Mouse (Mus musculus) lung, embryonic 15.5 days (tissue): ENCODE measurements around the gene Ifit3. TPM values are rescaled to one million over a fixed set of nuclear protein-coding genes. Genes with fewer than 3 reads are reported as not detected.
"Not testable (repeated sequence)": the region's sequence is repeated elsewhere in the genome, so short reads cannot be mapped to it uniquely, and the experiment has no call there.

Experiments
- ATAC-seq: fragments of 200-750 bp; cut with Nextera tagmentation; 2 replicates; pipeline ENCODE4 v1.8.0; 2017; ENCODE audit warnings: moderate number of reproducible peaks, borderline replicate concordance; ENCODE audit not compliant: low FRiP score, low TSS enrichment; ENCODE audit errors: extremely low read depth
- H3K27ac ChIP-seq: fragments of 300-500 bp; sonication (generic); 2 replicates; pipeline ENCODE4 v1.5.1; 2015; ENCODE audit warnings: moderate library complexity, mild to moderate bottlenecking, inconsistent platforms
- H3K27me3 ChIP-seq: fragments of 300-500 bp; sonication (generic); 2 replicates; pipeline ENCODE4 v1.6.1; 2015; ENCODE audit warnings: inconsistent platforms
- H3K36me3 ChIP-seq: fragments of 300-500 bp; sonication (generic); 2 replicates; pipeline ENCODE4 v1.6.1; 2015; ENCODE audit warnings: inconsistent platforms
- H3K4me1 ChIP-seq: fragments of 300-500 bp; sonication (generic); 2 replicates; pipeline ENCODE4 v1.6.1; 2015; ENCODE audit warnings: inconsistent platforms
- H3K4me2 ChIP-seq: fragments of 300-500 bp; sonication (generic); 2 replicates; pipeline ENCODE4 v1.6.1; 2015; ENCODE audit warnings: inconsistent platforms, mild to moderate bottlenecking, moderate library complexity
- H3K4me3 ChIP-seq: fragments of 300-500 bp; sonication (generic); 2 replicates; pipeline ENCODE4 v1.5.1; 2015; ENCODE audit warnings: mild to moderate bottlenecking, inconsistent platforms
- H3K9ac ChIP-seq: fragments of 300-500 bp; sonication (generic); 2 replicates; pipeline ENCODE4 v1.6.1; 2015; ENCODE audit warnings: inconsistent platforms
- H3K9me3 ChIP-seq: fragments of 300-500 bp; sonication (generic); 2 replicates; pipeline ENCODE4 v1.6.1; 2016; ENCODE audit warnings: inconsistent platforms
- WGBS: fragments of 180-500 bp; shearing (Covaris S2); methylation state at CpG from one replicate; pipeline ENCODE4 v1.1.7; 2015; 5-methylcytosine and 5-hydroxymethylcytosine counted together
- polyA plus RNA-seq: library from polyadenylated mRNA; unstranded; fragments of >200 nt; fragmentation: Nextera tagmentation; extraction: Ambion mirVana; gene quantifications from 2 replicates; pipeline ENCODE4 v1.2.1, GENCODE M21; 2015

Ifit3 gene
- polyA plus RNA-seq, result 0.62 and 0.92 TPM in 2 replicates

- not testable (repeated sequence) for H3K9me3 ChIP-seq, H3K4me2 ChIP-seq, H3K27ac ChIP-seq, H3K27me3 ChIP-seq, H3K4me1 ChIP-seq, ATAC-seq, H3K4me3 ChIP-seq, H3K9ac ChIP-seq, H3K36me3 ChIP-seq
- 37% methylated on average over 2 of the region's 2 CpGs for WGBS
These were observed at the start of gene Ifit3 for GRCm38 (mm10) chr19:34583126-34583766. Ifit3 (plus strand) TSS chr19:34583531.

GRCm38 (mm10) chr19:34539422-34539821, 43.9 kb upstream of the Ifit3 start:
- no peaks in the 10 kb centered on the region for H3K36me3 ChIP-seq
- no peak overlapping the region for H3K4me2 ChIP-seq
- whole genome bisulfite sequencing, result 70% methylated on average over 1 of the region's 1 CpGs
- no peaks in the 10 kb centered on the region for H3K4me1 ChIP-seq
- no peak overlapping the region for H3K9ac ChIP-seq
- no peak overlapping the region for H3K4me3 ChIP-seq
- no peaks in the 10 kb centered on the region for H3K9me3 ChIP-seq
- H3K27me3 ChIP-seq, result no peaks in the 10 kb centered on the region
- no peak overlapping the region for H3K27ac ChIP-seq
- ATAC-seq, result no peak

GRCm38 (mm10) chr19:34546211-34546610, 37.1 kb upstream of the Ifit3 start:
- 88% methylated on average over 4 of the region's 4 CpGs for WGBS
- Histone ChIP-seq H3K9me3 (no peaks in the 10 kb centered on the region), H3K4me1 (peaks cover 2% of the 10 kb centered on the region; the same call in 1 of the 2 replicates), H3K27ac (no peak overlapping the region), H3K27me3 (no peaks in the 10 kb centered on the region), H3K4me3 (no peak overlapping the region), H3K9ac (no peak overlapping the region), H3K4me2 (no peak overlapping the region), H3K36me3 (no peaks in the 10 kb centered on the region)
- no peak for ATAC-seq

- Histone ChIP-seq H3K27ac (no peak overlapping the region), H3K4me2 (no peak overlapping the region), H3K9me3 (no peaks in the 10 kb centered on the region), H3K36me3 (no peaks in the 10 kb centered on the region), H3K4me1 (peaks cover 18% of the 10 kb centered on the region), H3K4me3 (no peak overlapping the region), H3K9ac (no peak overlapping the region), H3K27me3 (no peaks in the 10 kb centered on the region)
- ATAC-seq, result no peak
- 37% methylated on average over 7 of the region's 7 CpGs for WGBS
These were observed 35.4 kb upstream of the Ifit3 start for GRCm38 (mm10) chr19:34547976-34548375.

- Histone ChIP-seq H3K4me1 (peaks cover 27% of the 10 kb centered on the region), H3K9me3 (no peaks in the 10 kb centered on the region), H3K4me2 (peak overlapping the region; percentile 69), H3K4me3 (peak overlapping the region; percentile 52), H3K36me3 (no peaks in the 10 kb centered on the region), H3K9ac (peak overlapping the region; percentile 38; the same call in 1 of the 2 replicates), H3K27ac (peak overlapping the region; percentile 84; the same call in 1 of the 2 replicates), H3K27me3 (no peaks in the 10 kb centered on the region)
- WGBS, result 30% methylated on average over 4 of the region's 4 CpGs
- ATAC-seq, result no peak
These were observed 33.2 kb upstream of the Ifit3 start for GRCm38 (mm10) chr19:34550205-34550533.

GRCm38 (mm10) chr19:34550534-34551223, 32.7 kb upstream of the Ifit3 start, which contains the start of gene Ifit2:
Ifit2 (plus strand) TSS chr19:34550694.
- Histone ChIP-seq H3K27ac (peak within 1 kb of the TSS; percentile 84), H3K4me1 (peaks cover 27% of the 10 kb centered on the region), H3K9ac (peak within 1 kb of the TSS; percentile 38), H3K36me3 (no peaks in the 10 kb centered on the region), H3K4me3 (peak within 1 kb of the TSS; percentile 52), H3K4me2 (peak within 1 kb of the TSS; percentile 69), H3K9me3 (no peaks in the 10 kb centered on the region), H3K27me3 (no peaks in the 10 kb centered on the region)
- peak; percentile 91 for ATAC-seq
- under 1% methylated on average over 22 of the region's 22 CpGs for WGBS

- no peak for ATAC-seq
- Histone ChIP-seq H3K4me1 (peaks cover 27% of the 10 kb centered on the region), H3K36me3 (no peaks in the 10 kb centered on the region), H3K9ac (no peak overlapping the region), H3K4me3 (peak overlapping the region; percentile 17), H3K9me3 (no peaks in the 10 kb centered on the region), H3K27ac (peak overlapping the region; percentile 79), H3K27me3 (no peaks in the 10 kb centered on the region), H3K4me2 (peak overlapping the region; percentile 48)
- WGBS, result 27% methylated on average over 5 of the region's 5 CpGs
These were observed 31.4 kb upstream of the Ifit3 start for GRCm38 (mm10) chr19:34551981-34552380.

GRCm38 (mm10) chr19:34553021-34553420, 30.3 kb upstream of the Ifit3 start:
- Histone ChIP-seq H3K27me3 (no peaks in the 10 kb centered on the region), H3K4me2 (peak overlapping the region; percentile 48), H3K27ac (peak overlapping the region; percentile 79), H3K4me1 (peaks cover 27% of the 10 kb centered on the region), H3K4me3 (no peak overlapping the region), H3K36me3 (no peaks in the 10 kb centered on the region), H3K9ac (no peak overlapping the region), H3K9me3 (no peaks in the 10 kb centered on the region)
- 38% methylated on average over 6 of the region's 6 CpGs for WGBS
- ATAC-seq, result 0 out of 2 replicates have a peak, but pooled peaks have one; percentile 12

GRCm38 (mm10) chr19:34553522-34553921, 29.8 kb upstream of the Ifit3 start:
- Histone ChIP-seq H3K9ac (no peak overlapping the region), H3K4me3 (no peak overlapping the region), H3K4me2 (peak overlapping the region; percentile 48; the same call in 1 of the 2 replicates), H3K9me3 (no peaks in the 10 kb centered on the region), H3K36me3 (no peaks in the 10 kb centered on the region), H3K27me3 (no peaks in the 10 kb centered on the region), H3K4me1 (peaks cover 27% of the 10 kb centered on the region), H3K27ac (peak overlapping the region; percentile 79)
- ATAC-seq, result no peak
- 51% methylated on average over 3 of the region's 3 CpGs for WGBS

GRCm38 (mm10) chr19:34554061-34554460, 29.3 kb upstream of the Ifit3 start:
- H3K27ac ChIP-seq, result no peak overlapping the region
- no peaks in the 10 kb centered on the region for H3K9me3 ChIP-seq
- peaks cover 27% of the 10 kb centered on the region for H3K4me1 ChIP-seq
- ATAC-seq, result no peak
- H3K9ac ChIP-seq, result no peak overlapping the region
- no peaks in the 10 kb centered on the region for H3K27me3 ChIP-seq
- no peak overlapping the region for H3K4me2 ChIP-seq
- no peaks in the 10 kb centered on the region for H3K36me3 ChIP-seq
- no peak overlapping the region for H3K4me3 ChIP-seq

GRCm38 (mm10) chr19:34556621-34557020, 26.7 kb upstream of the Ifit3 start:
- no peak for ATAC-seq
- Histone ChIP-seq H3K9ac (no peak overlapping the region), H3K27me3 (no peaks in the 10 kb centered on the region), H3K36me3 (no peaks in the 10 kb centered on the region), H3K4me1 (peaks cover 23% of the 10 kb centered on the region), H3K9me3 (no peaks in the 10 kb centered on the region), H3K4me3 (no peak overlapping the region), H3K4me2 (no peak overlapping the region), H3K27ac (no peak overlapping the region)
- 66% methylated on average over 3 of the region's 3 CpGs for WGBS

GRCm38 (mm10) chr19:34562556-34562955, 20.8 kb upstream of the Ifit3 start:
- H3K4me2 ChIP-seq, result no peak overlapping the region
- no peak overlapping the region for H3K4me3 ChIP-seq
- no peaks in the 10 kb centered on the region for H3K4me1 ChIP-seq
- ATAC-seq, result no peak
- H3K27me3 ChIP-seq, result no peaks in the 10 kb centered on the region
- no peak overlapping the region for H3K9ac ChIP-seq
- no peak overlapping the region for H3K27ac ChIP-seq
- H3K36me3 ChIP-seq, result no peaks in the 10 kb centered on the region
- no peaks in the 10 kb centered on the region for H3K9me3 ChIP-seq
